Mouse (Mus musculus) gastrocnemius, adult 18-20 months (tissue): ENCODE measurements around the gene Deaf1. TPM values are rescaled to one million over a fixed set of nuclear protein-coding genes. Genes with fewer than 3 reads are reported as not detected.
"Not testable (repeated sequence)": the region's sequence is repeated elsewhere in the genome, so short reads cannot be mapped to it uniquely, and the experiment has no call there.

Experiments
- DNase-seq: peaks from one replicate; pipeline ENCODE4 v3.0.0; 2021; ENCODE audit warnings: low spot score
- total RNA-seq, 2 experiments: library from RNA; stranded (reverse); gene quantifications; 2 replicates each; pipeline ENCODE4 v1.2.3; 2021

Gene Deaf1
- total RNA-seq, 2 experiments from 2014 or later: 8.9 to 13.2 TPM

GRCm38 (mm10) chr7:141264761-141265410 is 62.6 kb downstream of the Deaf1 start:
- DNase-seq: peak; percentile 22

DNA sequence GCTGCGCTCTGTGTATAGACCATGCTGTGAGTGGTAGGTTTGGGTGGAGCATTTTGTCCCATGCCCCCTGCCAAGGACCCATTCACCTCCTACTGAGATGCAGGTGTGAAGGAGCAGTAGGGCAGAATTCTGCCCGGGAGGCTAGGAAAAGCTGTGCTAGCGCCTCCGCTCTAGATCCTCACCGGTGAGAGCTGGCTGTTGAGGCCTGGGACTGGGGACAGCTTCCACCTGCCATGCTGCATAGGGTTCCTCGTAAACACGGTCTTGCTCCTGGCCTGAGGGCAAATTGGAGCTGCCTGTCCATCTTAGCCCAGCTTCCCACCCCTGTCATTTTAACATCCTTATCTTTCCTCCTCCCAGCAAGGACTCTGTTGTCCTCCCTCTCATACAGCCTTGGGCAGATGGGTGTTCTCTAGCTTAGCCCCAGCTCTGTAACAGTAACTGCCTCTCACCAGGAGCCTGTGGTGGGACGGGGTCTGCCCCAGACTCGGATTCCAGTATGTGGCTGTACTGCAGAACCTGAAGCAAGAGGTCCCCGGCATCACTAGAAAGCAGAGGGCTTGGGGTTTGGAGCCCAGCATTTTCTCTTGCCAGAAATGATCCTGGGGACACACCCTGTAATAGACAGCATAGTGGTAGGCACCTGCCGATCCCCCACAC is 63.3 kb downstream of the Deaf1 start:
- DNase-seq: no peak

DNA sequence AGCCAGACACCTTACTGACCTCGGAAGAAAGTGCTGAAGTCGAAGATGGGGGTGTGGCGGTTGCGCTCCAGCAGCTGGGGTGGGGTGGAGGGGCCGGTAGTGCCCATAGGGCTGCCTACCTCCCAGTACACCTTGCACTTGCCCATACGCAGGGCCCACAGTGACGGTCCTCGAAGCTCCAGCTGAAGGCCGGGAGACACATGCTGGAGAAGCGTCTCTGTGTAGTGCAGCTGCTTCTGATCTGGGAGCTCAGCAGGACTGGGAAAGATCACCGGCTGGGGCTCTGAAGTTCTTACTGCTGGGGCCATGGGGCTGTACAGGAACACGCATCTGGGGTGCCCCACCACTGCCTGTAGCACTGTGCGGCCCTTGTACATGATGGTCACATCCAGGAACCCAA is 63.9 kb downstream of the Deaf1 start:
- no peak for DNase-seq

DNA sequence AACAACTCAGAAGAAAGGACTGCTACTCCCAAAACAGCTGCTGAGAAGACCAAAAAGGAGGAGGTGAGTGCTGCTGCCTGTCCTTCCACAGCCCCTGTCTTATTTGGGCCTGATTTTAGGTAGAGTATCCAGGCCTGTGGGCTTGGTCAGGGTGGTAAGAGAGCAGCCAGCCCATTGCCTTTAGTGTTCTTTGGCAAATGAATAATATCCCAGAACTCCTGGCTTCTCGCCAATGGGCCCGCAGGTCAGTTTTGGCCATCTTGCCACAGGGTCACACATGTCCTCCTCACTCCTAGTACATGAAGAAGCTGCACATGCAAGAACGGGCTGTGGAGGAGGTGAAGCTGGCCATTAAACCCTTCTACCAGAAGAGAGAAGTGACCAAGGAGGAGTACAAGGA is 66.0 kb downstream of the Deaf1 start:
- DNase-seq: no peak

GRCm38 (mm10) chr7:141256159-141256558 is 71.3 kb downstream of the Deaf1 start:
- DNase-seq: no peak

- DNase-seq: not testable (repeated sequence)
Observed at GRCm38 (mm10) chr7:141250486-141250885, 77.0 kb downstream of the Deaf1 start.

Other genes with a start within 250 kb of the Deaf1 start
- gene Pkp3, start 249.5 kb downstream of the Deaf1 start, total RNA-seq: not detected
- gene Sigirr, start 227.1 kb downstream of the Deaf1 start, total RNA-seq: 1 to 10 TPM; 1.1 to 2.9 TPM
- not detected for gene Ano9, start 209.9 kb downstream of the Deaf1 start, total RNA-seq
- 10 to 100 TPM; 20.2 to 21.1 TPM for gene Ptdss2, start 205.3 kb downstream of the Deaf1 start, total RNA-seq
- gene Rnh1, start 154.8 kb downstream of the Deaf1 start, total RNA-seq: 10 to 100 TPM; 49.3 to 52.9 TPM
- gene Hras, start 133.7 kb downstream of the Deaf1 start, total RNA-seq: 100 to 1,000 TPM; 109 to 117 TPM
- gene Lrrc56, start 133.5 kb downstream of the Deaf1 start, total RNA-seq: 1 to 10 TPM; 1.6 to 1.7 TPM
- gene Lmntd2, start 113.6 kb downstream of the Deaf1 start, total RNA-seq: not detected
- under 1 TPM; 0.24 to 0.48 TPM for gene Rassf7, start 111.8 kb downstream of the Deaf1 start, total RNA-seq
- gene Phrf1, start 98.9 kb downstream of the Deaf1 start, total RNA-seq: 10 to 100 TPM; 19.5 to 24.8 TPM
- gene Irf7, start 61.2 kb downstream of the Deaf1 start, total RNA-seq: 1 to 10 TPM in 1 of 2 experiments, under 1 TPM in 1; 0.25 to 1.4 TPM
- not detected for gene Cdhr5, start 50.9 kb downstream of the Deaf1 start, total RNA-seq
- gene Sct, start 48.6 kb downstream of the Deaf1 start, total RNA-seq: not detected
- not detected for gene Drd4, start 35.7 kb downstream of the Deaf1 start, total RNA-seq
- gene Tmem80, start within 50 bp of the Deaf1 start, total RNA-seq: 10 to 100 TPM; 13.7 to 13.9 TPM
- 1 to 10 TPM; 1.1 to 2.3 TPM for gene Eps8l2, start 11.2 kb upstream of the Deaf1 start, total RNA-seq
- 10 to 100 TPM; 84.5 to 85.6 TPM for gene Taldo1, start 64.5 kb upstream of the Deaf1 start, total RNA-seq
- 1 to 10 TPM; 6.6 to 7.5 TPM for gene Gatd1, start 86.4 kb upstream of the Deaf1 start, total RNA-seq
- under 1 TPM; 0.39 to 0.47 TPM for gene Cend1, start 101.8 kb upstream of the Deaf1 start, total RNA-seq
- 10 to 100 TPM; 18.2 to 21.3 TPM for gene Slc25a22, start 110.2 kb upstream of the Deaf1 start, total RNA-seq
- under 1 TPM; 0.09 to 0.14 TPM for gene Pidd1, start 116.3 kb upstream of the Deaf1 start, total RNA-seq
- gene Rplp2, start 119.7 kb upstream of the Deaf1 start, total RNA-seq: 100 to 1,000 TPM; 526 to 630 TPM
- gene Pnpla2, start 127.5 kb upstream of the Deaf1 start, total RNA-seq: 100 to 1,000 TPM; 288 to 309 TPM
- 1 to 10 TPM; 7.2 to 8.9 TPM for gene Cracr2b, start 133.4 kb upstream of the Deaf1 start, total RNA-seq
- gene Cd151, start 139.7 kb upstream of the Deaf1 start, total RNA-seq: 10 to 100 TPM; 82.6 to 90.7 TPM
- 10 to 100 TPM; 62.0 to 64.3 TPM for gene Polr2l, start 147.4 kb upstream of the Deaf1 start, total RNA-seq
- gene Tspan4, start 147.6 kb upstream of the Deaf1 start, total RNA-seq: 1 to 10 TPM; 6.6 to 7.1 TPM
- gene Chid1, start 212.2 kb upstream of the Deaf1 start, total RNA-seq: 10 to 100 TPM; 11.2 to 13.1 TPM
- 10 to 100 TPM; 51.7 to 56.6 TPM for gene Ap2a2, start 234.5 kb upstream of the Deaf1 start, total RNA-seq